Mouse (Mus musculus) erythroblast, embryonic 14.5 days (primary cell): Measurements from ENCODE around the gene Abcd3. TPM values are rescaled to one million over a fixed set of nuclear protein-coding genes. Genes with fewer than 3 reads are reported as not detected.

Experiments used
- H3K27me3 ChIP-seq: 2 replicates; pipeline ENCODE4 v1.6.1; 2012; ENCODE audit warnings: inconsistent platforms; ENCODE audit not compliant: control insufficient read depth
- H3K36me3 ChIP-seq: 2 replicates; pipeline ENCODE4 v1.6.1; 2012; ENCODE audit warnings: mild to moderate bottlenecking, inconsistent platforms; ENCODE audit not compliant: control insufficient read depth
- H3K4me1 ChIP-seq: 2 replicates; pipeline ENCODE4 v1.6.1; 2012; ENCODE audit warnings: inconsistent platforms; ENCODE audit not compliant: control insufficient read depth
- H3K4me3 ChIP-seq: replicated peaks from 2 replicates; pipeline ENCODE3; 2012; ENCODE audit warnings: moderate library complexity, mild to moderate bottlenecking, inconsistent platforms
- H3K9me3 ChIP-seq: 2 replicates; pipeline ENCODE4 v1.6.1; 2012; ENCODE audit warnings: low read length, inconsistent platforms, mixed read lengths; ENCODE audit not compliant: control insufficient read depth
- GATA1 ChIP-seq: IDR thresholded peaks from 2 replicates; pipeline ENCODE4 v1.6.1; 2012; ENCODE audit warnings: low read length, inconsistent platforms, mixed read lengths
- TAL1 ChIP-seq: IDR thresholded peaks from 3 replicates; pipeline ENCODE4 v1.6.1; 2012; ENCODE audit warnings: low read length, inconsistent platforms, mixed read lengths
- polyA plus RNA-seq: library from polyadenylated mRNA; stranded (reverse); fragments of >175 nt; gene quantifications from 2 replicates; pipeline ENCODE4 v1.2.3, GENCODE M21; 2012

Abcd3 gene
- polyA plus RNA-seq, 1 experiment, result 0.30 TPM

GRCm38 (mm10) chr3:121821559-121822143 lies 6.5 kb upstream of the Abcd3 start:
- TF ChIP-seq GATA1 (no peak), TAL1 (no peak)
- Histone ChIP-seq H3K4me1 (peaks cover 2% of the 10 kb centered on the region; the same call in 1 of the 2 replicates), H3K4me3 (no peak overlapping the region), H3K9me3 (no peaks in the 10 kb centered on the region), H3K36me3 (no peaks in the 10 kb centered on the region), H3K27me3 (no peaks in the 10 kb centered on the region)

- Histone ChIP-seq H3K36me3 (no peaks in the 10 kb centered on the region), H3K27me3 (no peaks in the 10 kb centered on the region), H3K4me1 (peaks cover 10% of the 10 kb centered on the region), H3K4me3 (no peak overlapping the region), H3K9me3 (no peaks in the 10 kb centered on the region)
- TF ChIP-seq TAL1, result no peak
- TF ChIP-seq GATA1, result no peak
Measured at GRCm38 (mm10) chr3:121819693-121820200, 4.6 kb upstream of the Abcd3 start.

GRCm38 (mm10) chr3:121818736-121819396 lies 3.8 kb upstream of the Abcd3 start:
- no peak for TF ChIP-seq TAL1
- TF ChIP-seq GATA1, result no peak
- no peaks in the 10 kb centered on the region for H3K27me3 ChIP-seq
- H3K4me3 ChIP-seq, result no peak overlapping the region
- H3K36me3 ChIP-seq, result no peaks in the 10 kb centered on the region
- H3K4me1 ChIP-seq, result peaks cover 18% of the 10 kb centered on the region
- H3K9me3 ChIP-seq, result no peaks in the 10 kb centered on the region

GRCm38 (mm10) chr3:121815549-121816235 lies 590 bp upstream of the Abcd3 start:
- TF ChIP-seq TAL1 (no peak), GATA1 (no peak)
- no peaks in the 10 kb centered on the region for H3K9me3 ChIP-seq
- H3K36me3 ChIP-seq, result no peaks in the 10 kb centered on the region
- H3K4me1 ChIP-seq, result peaks cover 22% of the 10 kb centered on the region
- H3K4me3 ChIP-seq, result peak overlapping the region; percentile 90
- no peaks in the 10 kb centered on the region for H3K27me3 ChIP-seq

- peaks cover 20% of the 10 kb centered on the region for H3K4me1 ChIP-seq
- peak overlapping the region; percentile 90 for H3K4me3 ChIP-seq
- H3K9me3 ChIP-seq, result no peaks in the 10 kb centered on the region
- TF ChIP-seq TAL1 (no peak), GATA1 (no peak)
- H3K36me3 ChIP-seq, result no peaks in the 10 kb centered on the region
- H3K27me3 ChIP-seq, result no peaks in the 10 kb centered on the region
Measured at GRCm38 (mm10) chr3:121814413-121814864, 663 bp downstream of the Abcd3 start.

- Histone ChIP-seq H3K4me3 (peak overlapping the region; percentile 90), H3K9me3 (no peaks in the 10 kb centered on the region)
- no peak for TF ChIP-seq GATA1
- TF ChIP-seq TAL1, result no peak
Measured at GRCm38 (mm10) chr3:121813834-121814233, 1.3 kb downstream of the Abcd3 start.

GRCm38 (mm10) chr3:121808246-121808645 lies 6.9 kb downstream of the Abcd3 start:
- Histone ChIP-seq H3K4me1 (no peaks in the 10 kb centered on the region), H3K36me3 (no peaks in the 10 kb centered on the region), H3K27me3 (no peaks in the 10 kb centered on the region), H3K4me3 (no peak overlapping the region), H3K9me3 (no peaks in the 10 kb centered on the region)
- TF ChIP-seq GATA1 (no peak), TAL1 (no peak)

More at GRCm38 (mm10) chr3:121813834-121814233, 1.3 kb downstream of the Abcd3 start:
- Histone ChIP-seq H3K27me3 (no peaks in the 10 kb centered on the region), H3K36me3 (no peaks in the 10 kb centered on the region), H3K4me1 (peaks cover 20% of the 10 kb centered on the region)

- Histone ChIP-seq H3K4me1 (no peaks in the 10 kb centered on the region), H3K9me3 (no peaks in the 10 kb centered on the region), H3K4me3 (no peak overlapping the region), H3K27me3 (no peaks in the 10 kb centered on the region), H3K36me3 (no peaks in the 10 kb centered on the region; the same call in 1 of the 2 replicates)
- TF ChIP-seq TAL1, result no peak
- TF ChIP-seq GATA1, result no peak
Measured at GRCm38 (mm10) chr3:121794214-121794613, 20.9 kb downstream of the Abcd3 start.

- Histone ChIP-seq H3K9me3 (no peaks in the 10 kb centered on the region), H3K36me3 (no peaks in the 10 kb centered on the region; the same call in 1 of the 2 replicates), H3K4me1 (no peaks in the 10 kb centered on the region), H3K27me3 (no peaks in the 10 kb centered on the region), H3K4me3 (no peak overlapping the region)
- TF ChIP-seq GATA1 (no peak), TAL1 (no peak)
Measured at GRCm38 (mm10) chr3:121792246-121792645, 22.9 kb downstream of the Abcd3 start.
